Mouse (Mus musculus) embryonic facial prominence, embryonic 10.5 days (tissue): ENCODE results near the gene Fgd3. TPM values are rescaled to one million over a fixed set of nuclear protein-coding genes. Genes with fewer than 3 reads are reported as not detected.
A peak's percentile ranks its signal among the peaks of the same experiment; 100 is the strongest.

Source experiments
- DNase-seq: peaks from one replicate; pipeline ENCODE4 v3.0.0-alpha.2; 2017; ENCODE audit warnings: low spot score
- H3K27ac ChIP-seq: fragments of 300-500 bp; sonication (generic); replicated peaks from 2 replicates; pipeline ENCODE4 v1.5.1; 2016; ENCODE audit warnings: mild to moderate bottlenecking
- H3K27me3 ChIP-seq: fragments of 300-500 bp; sonication (generic); replicated peaks from 2 replicates; pipeline ENCODE4 v1.6.1; 2016; ENCODE audit warnings: low read depth, mild to moderate bottlenecking; ENCODE audit not compliant: poor library complexity, severe bottlenecking
- H3K36me3 ChIP-seq: fragments of 300-500 bp; sonication (generic); replicated peaks from 2 replicates; pipeline ENCODE4 v1.6.1; 2016; ENCODE audit warnings: mild to moderate bottlenecking, moderate library complexity
- H3K4me1 ChIP-seq: fragments of 300-500 bp; sonication (generic); 2 replicates; pipeline ENCODE4 v1.6.1; 2016
- H3K4me3 ChIP-seq: fragments of 300-500 bp; sonication (generic); 2 replicates; pipeline ENCODE4 v1.5.1; 2016; ENCODE audit warnings: mild to moderate bottlenecking, moderate library complexity
- H3K9me3 ChIP-seq: fragments of 300-500 bp; sonication (generic); 2 replicates; pipeline ENCODE4 v1.6.1; 2016; ENCODE audit warnings: mild to moderate bottlenecking
- WGBS: fragments of 180-500 bp; shearing (Covaris S2); methylation state at CpG from one replicate; pipeline ENCODE4 v1.1.7; 2016; 5-methylcytosine and 5-hydroxymethylcytosine counted together
- polyA plus RNA-seq: library from polyadenylated mRNA; unstranded; fragments of >200 nt; fragmentation: Nextera tagmentation; extraction: Ambion mirVana; gene quantifications from 2 replicates; pipeline ENCODE4 v1.2.1, GENCODE M21; 2016

The Fgd3 gene
- polyA plus RNA-seq, 1 experiment from 2014 or later: 1.3 TPM

GRCm38 (mm10) chr13:49316386-49317162 lies 3.5 kb downstream of the Fgd3 start:
- Histone ChIP-seq H3K27me3 (peaks cover 20% of the 10 kb centered on the region; the same call in 1 of the 2 replicates), H3K36me3 (no peaks in the 10 kb centered on the region; the same call in 1 of the 2 replicates), H3K9me3 (no peaks in the 10 kb centered on the region), H3K4me3 (no peak overlapping the region), H3K4me1 (peaks cover 51% of the 10 kb centered on the region), H3K27ac (no peak overlapping the region)
- WGBS: 56% methylated on average over 9 of the region's 9 CpGs
- peak; percentile 31 for DNase-seq

DNA sequence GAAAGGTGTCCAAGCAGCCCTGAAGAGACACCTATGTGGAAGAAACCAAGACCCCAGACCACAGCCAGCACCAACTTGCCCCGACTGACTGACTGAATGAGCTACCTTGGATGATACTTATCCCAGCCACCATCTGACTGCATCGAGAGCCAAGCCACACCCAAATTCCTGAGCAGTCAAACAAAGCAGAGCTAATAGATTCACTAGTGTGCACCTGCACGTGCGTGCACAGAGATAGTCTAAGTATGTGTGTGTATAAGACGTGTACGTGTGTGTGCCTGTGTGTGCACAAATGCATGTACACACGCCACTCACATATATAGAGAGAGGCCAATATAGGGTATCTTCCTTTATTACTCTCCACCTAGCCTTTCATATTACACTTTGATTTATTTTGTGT lies 8.5 kb downstream of the Fgd3 start:
- 88% methylated on average over 7 of the region's 7 CpGs for WGBS
- H3K9me3 ChIP-seq: no peaks in the 10 kb centered on the region
- H3K27ac ChIP-seq: no peak overlapping the region
- no peaks in the 10 kb centered on the region; the same call in 1 of the 2 replicates for H3K36me3 ChIP-seq
- H3K27me3 ChIP-seq: no peaks in the 10 kb centered on the region
- no peak for DNase-seq
- no peak overlapping the region for H3K4me3 ChIP-seq
- peaks cover 33% of the 10 kb centered on the region for H3K4me1 ChIP-seq

GRCm38 (mm10) chr13:49309501-49309900 lies 10.6 kb downstream of the Fgd3 start:
- H3K27ac ChIP-seq: no peak overlapping the region
- WGBS: 84% methylated on average over 1 of the region's 1 CpGs

GRCm38 (mm10) chr13:49308861-49309403 lies 11.2 kb downstream of the Fgd3 start:
- WGBS: 87% methylated on average over 16 of the region's 16 CpGs
- DNase-seq: no peak
- Histone ChIP-seq H3K27me3 (no peaks in the 10 kb centered on the region), H3K4me3 (no peak overlapping the region), H3K9me3 (no peaks in the 10 kb centered on the region), H3K36me3 (no peaks in the 10 kb centered on the region; the same call in 1 of the 2 replicates), H3K4me1 (peaks cover 30% of the 10 kb centered on the region), H3K27ac (peak overlapping the region; percentile 75; the same call in 1 of the 2 replicates)

More at GRCm38 (mm10) chr13:49309501-49309900, 10.6 kb downstream of the Fgd3 start:
- Histone ChIP-seq H3K27me3 (no peaks in the 10 kb centered on the region), H3K9me3 (no peaks in the 10 kb centered on the region), H3K36me3 (no peaks in the 10 kb centered on the region; the same call in 1 of the 2 replicates), H3K4me3 (no peak overlapping the region), H3K4me1 (peaks cover 30% of the 10 kb centered on the region)
- DNase-seq: no peak

DNA sequence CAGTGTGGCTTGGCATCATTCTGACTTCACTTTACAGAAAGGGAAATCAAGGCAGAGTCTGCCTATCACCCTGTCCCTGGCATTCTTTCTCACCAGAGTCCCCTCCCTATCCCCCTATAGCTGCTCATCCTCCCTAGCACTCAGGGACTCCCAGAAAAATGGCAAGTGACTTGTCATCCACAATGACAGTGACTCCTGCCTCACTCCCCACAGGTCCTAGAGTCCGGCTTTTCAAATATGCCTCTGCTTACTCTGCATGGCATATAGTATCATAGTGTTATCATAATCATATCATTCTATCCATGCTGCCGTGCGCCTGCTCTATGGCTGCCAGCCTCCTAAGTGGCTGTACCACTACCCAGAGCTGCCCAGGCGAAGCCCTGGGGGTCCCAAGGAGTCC lies 11.9 kb downstream of the Fgd3 start:
- Histone ChIP-seq H3K36me3 (no peaks in the 10 kb centered on the region; the same call in 1 of the 2 replicates), H3K9me3 (no peaks in the 10 kb centered on the region), H3K27me3 (no peaks in the 10 kb centered on the region), H3K4me3 (no peak overlapping the region), H3K27ac (peak overlapping the region; percentile 75; the same call in 1 of the 2 replicates), H3K4me1 (peaks cover 30% of the 10 kb centered on the region)
- 91% methylated on average over 4 of the region's 4 CpGs for WGBS
- DNase-seq: no peak

DNA sequence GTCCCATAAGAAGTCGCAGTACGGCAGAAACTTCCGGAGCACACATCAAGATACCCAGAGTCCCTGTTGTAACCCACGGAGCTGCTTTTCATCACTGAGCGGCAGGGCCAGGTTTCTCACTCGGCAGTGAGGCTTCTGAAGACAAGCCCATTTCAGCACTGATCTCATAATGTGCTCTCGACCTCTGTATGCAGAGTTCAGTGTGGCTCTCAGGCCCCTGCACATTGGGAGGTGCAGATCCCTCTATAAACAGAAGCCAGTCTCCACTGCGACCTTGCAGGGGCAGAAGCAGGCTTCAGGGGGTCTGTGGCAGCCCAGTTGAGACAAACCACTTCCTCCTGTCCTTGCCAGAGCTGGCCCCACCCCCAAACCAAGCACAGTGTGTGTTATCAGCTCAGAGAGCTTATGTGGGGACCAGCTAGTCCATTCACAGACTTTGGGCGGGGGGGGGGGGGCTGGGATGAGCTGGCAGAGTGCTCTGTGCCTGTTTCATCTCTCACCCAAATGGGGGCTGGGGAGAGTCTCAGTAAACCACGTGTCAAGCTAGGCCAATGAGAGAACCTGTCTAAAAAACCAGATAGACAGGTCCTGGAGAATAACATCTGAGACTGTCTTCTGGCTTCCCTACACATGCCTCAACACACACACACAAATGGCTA lies 12.7 kb downstream of the Fgd3 start:
- no peaks in the 10 kb centered on the region; the same call in 1 of the 2 replicates for H3K36me3 ChIP-seq
- peak overlapping the region; percentile 75 for H3K27ac ChIP-seq
- DNase-seq: peak; percentile 57
- H3K9me3 ChIP-seq: no peaks in the 10 kb centered on the region
- no peaks in the 10 kb centered on the region for H3K27me3 ChIP-seq
- peak overlapping the region; percentile 29; the same call in 1 of the 2 replicates for H3K4me3 ChIP-seq
- 38% methylated on average over 10 of the region's 10 CpGs for WGBS
- H3K4me1 ChIP-seq: peaks cover 30% of the 10 kb centered on the region

DNA sequence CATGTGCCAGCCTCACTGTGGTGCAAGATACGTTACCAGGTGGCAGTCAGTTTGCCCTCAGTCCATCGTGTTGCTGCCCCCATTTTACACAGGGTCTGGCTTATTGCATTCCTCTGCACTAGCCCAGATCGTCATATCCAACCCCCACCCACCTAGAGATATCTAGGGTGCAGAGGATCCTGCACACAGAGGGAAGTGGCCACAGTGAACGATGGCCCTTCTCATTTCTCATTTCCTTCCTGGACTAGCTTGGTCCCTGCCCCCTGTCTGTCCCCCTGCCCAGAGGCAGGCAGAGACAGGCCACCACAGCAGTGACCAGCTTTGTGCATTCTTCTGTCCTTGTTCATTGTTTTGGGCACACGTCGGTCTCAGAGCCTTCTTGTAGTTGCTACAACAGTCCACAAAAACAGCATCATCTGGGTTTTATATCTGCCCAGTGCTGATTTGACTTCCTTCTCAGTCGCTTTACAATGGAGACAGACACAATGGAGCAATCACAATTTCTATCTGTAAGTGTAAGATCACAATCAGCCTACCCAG lies 13.3 kb downstream of the Fgd3 start:
- peak overlapping the region; percentile 75 for H3K27ac ChIP-seq
- no peaks in the 10 kb centered on the region; the same call in 1 of the 2 replicates for H3K36me3 ChIP-seq
- 62% methylated on average over 7 of the region's 7 CpGs for WGBS
- H3K4me3 ChIP-seq: no peak overlapping the region
- DNase-seq: no peak
- H3K9me3 ChIP-seq: no peaks in the 10 kb centered on the region
- peaks cover 30% of the 10 kb centered on the region for H3K4me1 ChIP-seq
- no peaks in the 10 kb centered on the region for H3K27me3 ChIP-seq

DNA sequence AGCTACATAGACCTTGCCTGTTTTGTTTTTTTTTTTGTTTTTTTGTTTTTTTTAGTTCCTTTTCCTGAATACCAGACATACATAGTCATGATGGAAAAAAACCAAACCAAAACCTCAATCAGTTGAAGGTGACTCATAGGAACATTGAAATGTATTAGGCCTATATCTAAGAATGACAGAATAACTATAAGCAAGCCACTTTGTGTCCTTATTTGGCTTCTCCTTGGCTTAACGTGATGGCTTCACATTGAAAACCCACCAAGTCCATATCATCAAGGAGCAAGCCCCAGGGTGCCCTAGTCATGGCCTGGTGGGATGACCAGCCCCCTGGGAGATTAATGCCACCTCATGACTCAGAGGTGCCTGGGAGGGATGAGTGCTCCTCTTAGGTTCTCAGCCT lies 19.3 kb downstream of the Fgd3 start:
- WGBS: 75% methylated on average over 1 of the region's 1 CpGs
- Histone ChIP-seq H3K27ac (no peak overlapping the region), H3K4me1 (no peaks in the 10 kb centered on the region), H3K27me3 (no peaks in the 10 kb centered on the region), H3K9me3 (no peaks in the 10 kb centered on the region), H3K36me3 (peaks cover 5% of the 10 kb centered on the region; the same call in 1 of the 2 replicates), H3K4me3 (no peak overlapping the region)
- DNase-seq: no peak

DNA sequence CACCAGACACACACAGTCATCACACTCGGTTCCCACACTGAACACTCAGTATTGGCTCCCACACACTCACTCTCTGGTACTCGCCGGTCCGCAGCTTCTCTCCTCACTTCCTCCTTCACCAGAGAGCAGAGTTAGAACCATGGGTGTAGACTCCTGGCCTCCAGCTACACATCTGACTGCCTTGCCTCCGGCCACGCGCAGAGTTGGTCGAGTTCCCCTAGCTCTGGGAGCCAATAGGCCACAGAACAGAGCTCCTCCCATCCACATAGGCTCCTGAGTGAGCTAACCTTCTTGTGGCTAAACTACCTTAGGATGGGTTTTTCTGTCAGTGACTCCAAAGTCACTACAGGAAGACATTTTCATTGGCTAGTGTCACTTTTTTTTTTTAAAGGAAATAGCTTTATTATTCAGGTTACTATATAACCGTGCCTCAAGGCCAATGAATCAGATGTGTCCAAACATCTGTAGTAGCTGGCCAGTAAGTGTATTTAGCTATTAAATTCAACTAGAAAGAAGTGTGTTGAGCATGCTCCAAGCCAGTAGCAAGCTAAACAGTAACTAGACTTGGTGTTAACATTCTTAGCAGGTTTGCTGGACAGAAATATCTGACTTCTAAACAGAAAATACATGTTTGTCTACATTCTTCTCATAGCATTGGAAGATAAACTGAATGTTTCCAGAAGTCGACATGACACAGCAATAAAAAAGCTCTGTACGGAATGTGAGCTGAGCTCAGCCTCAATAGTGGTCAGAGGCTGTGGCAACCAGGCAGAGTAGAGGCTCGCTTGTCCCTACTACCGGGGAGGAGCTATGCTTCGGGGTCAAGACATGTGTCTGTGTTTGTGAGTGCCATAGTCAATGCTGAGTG lies 21.4 kb downstream of the Fgd3 start:
- Histone ChIP-seq H3K27me3 (no peaks in the 10 kb centered on the region), H3K4me3 (no peak overlapping the region), H3K36me3 (peaks cover 5% of the 10 kb centered on the region; the same call in 1 of the 2 replicates), H3K27ac (no peak overlapping the region), H3K4me1 (no peaks in the 10 kb centered on the region), H3K9me3 (no peaks in the 10 kb centered on the region)
- no peak for DNase-seq
- WGBS: 86% methylated on average over 14 of the region's 14 CpGs

- Histone ChIP-seq H3K36me3 (peaks cover 5% of the 10 kb centered on the region; the same call in 1 of the 2 replicates), H3K27ac (no peak overlapping the region), H3K9me3 (no peaks in the 10 kb centered on the region), H3K4me3 (no peak overlapping the region), H3K27me3 (no peaks in the 10 kb centered on the region), H3K4me1 (no peaks in the 10 kb centered on the region)
- no peak for DNase-seq
- WGBS: 84% methylated on average over 7 of the region's 7 CpGs
Measured at GRCm38 (mm10) chr13:49296270-49296669, 23.8 kb downstream of the Fgd3 start.

DNA sequence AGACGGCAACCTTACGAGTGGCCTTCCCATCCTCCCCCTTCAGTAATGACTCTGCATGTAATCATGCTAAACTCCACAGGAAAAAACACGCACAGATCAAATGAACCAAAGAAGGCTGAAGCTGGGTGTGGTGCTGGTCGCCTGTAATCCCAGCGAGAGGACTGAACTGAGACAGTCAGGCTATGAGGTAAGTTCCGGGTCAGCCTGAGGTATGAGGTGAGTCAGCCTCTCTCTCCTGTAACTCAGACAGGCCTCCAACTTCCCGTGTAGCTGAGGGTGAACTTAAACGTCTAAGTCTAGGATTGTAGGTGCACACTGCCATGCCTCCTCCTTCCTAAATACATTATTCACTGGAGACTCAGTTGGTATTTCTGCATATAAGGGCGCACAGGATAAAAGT lies 26.0 kb downstream of the Fgd3 start:
- Histone ChIP-seq H3K9me3 (no peaks in the 10 kb centered on the region), H3K36me3 (peaks cover 5% of the 10 kb centered on the region; the same call in 1 of the 2 replicates), H3K4me1 (no peaks in the 10 kb centered on the region), H3K4me3 (no peak overlapping the region), H3K27me3 (no peaks in the 10 kb centered on the region), H3K27ac (no peak overlapping the region)
- 84% methylated on average over 9 of the region's 9 CpGs for WGBS
- DNase-seq: no peak
